Mouse (Mus musculus) liver, embryonic 16.5 days (tissue): ENCODE data around the gene Ino80. TPM values are rescaled to one million over a fixed set of nuclear protein-coding genes. Genes with fewer than 3 reads are reported as not detected.

Source experiments
- ATAC-seq: fragments of 200-750 bp; cut with Nextera tagmentation; 2 replicates; pipeline ENCODE4 v1.8.0; 2017; ENCODE audit warnings: low read depth, mild to moderate bottlenecking, moderate number of reproducible peaks, moderate library complexity
- H3K27ac ChIP-seq: fragments of 300-500 bp; sonication (generic); 2 replicates; pipeline ENCODE4 v1.5.1; 2014; ENCODE audit warnings: mild to moderate bottlenecking, low read length
- H3K27me3 ChIP-seq: fragments of 300-500 bp; sonication (generic); 2 replicates; pipeline ENCODE4 v1.6.1; 2014; ENCODE audit warnings: low read depth, low read length, mixed read lengths; ENCODE audit not compliant: control insufficient read depth, insufficient read depth
- H3K36me3 ChIP-seq: fragments of 300-500 bp; sonication (generic); 2 replicates; pipeline ENCODE4 v1.6.1; 2014; ENCODE audit warnings: mild to moderate bottlenecking; ENCODE audit not compliant: control insufficient read depth, insufficient read depth
- H3K4me1 ChIP-seq: fragments of 300-500 bp; sonication (generic); 2 replicates; pipeline ENCODE4 v1.6.1; 2014; ENCODE audit warnings: low read depth, low read length, mixed read lengths; ENCODE audit not compliant: control insufficient read depth
- H3K4me2 ChIP-seq: fragments of 300-500 bp; sonication (generic); 2 replicates; pipeline ENCODE4 v1.6.1; 2014; ENCODE audit warnings: low read depth, low read length, mixed read lengths
- H3K4me3 ChIP-seq: fragments of 300-500 bp; sonication (generic); 2 replicates; pipeline ENCODE4 v1.5.1; 2014; ENCODE audit warnings: low read depth, mild to moderate bottlenecking, low read length
- H3K9ac ChIP-seq: fragments of 300-500 bp; sonication (generic); 2 replicates; pipeline ENCODE4 v1.6.1; 2014; ENCODE audit warnings: low read depth, low read length
- H3K9me3 ChIP-seq: fragments of 300-500 bp; sonication (generic); replicated peaks from 2 replicates; pipeline ENCODE4 v1.6.1; 2016; ENCODE audit warnings: low read length; ENCODE audit not compliant: control insufficient read depth
- WGBS: fragments of 180-500 bp; shearing (Covaris S2); extraction: QIAGEN DNeasy Blood & Tissue Kit; methylation state at CpG from one replicate; pipeline ENCODE4 v1.1.7; 2014; ENCODE audit not compliant: insufficient replicate concordance; 5-methylcytosine and 5-hydroxymethylcytosine counted together
- polyA plus RNA-seq: library from polyadenylated mRNA; unstranded; fragments of >200 nt; fragmentation: Nextera tagmentation; extraction: Ambion mirVana; gene quantifications from 2 replicates; pipeline ENCODE4 v1.2.1, GENCODE M21; 2015

Gene Ino80
- polyA plus RNA-seq, 1 experiment from 2014 or later, result 1.1 TPM

- peaks cover 18% of the 10 kb centered on the region for H3K27me3 ChIP-seq
- H3K4me3 ChIP-seq, result no peak overlapping the region
- H3K4me1 ChIP-seq, result peaks cover 6% of the 10 kb centered on the region
- H3K9ac ChIP-seq, result no peak overlapping the region
- no peak overlapping the region for H3K27ac ChIP-seq
- 79% methylated on average over 3 of the region's 3 CpGs for WGBS
- H3K4me2 ChIP-seq, result no peak overlapping the region
- H3K36me3 ChIP-seq, result no peaks in the 10 kb centered on the region; the same call in 1 of the 2 replicates
- ATAC-seq, result no peak
- H3K9me3 ChIP-seq, result no peaks in the 10 kb centered on the region
Observed at GRCm38 (mm10) chr2:119355089-119355488, 122.4 kb downstream of the Ino80 start.

GRCm38 (mm10) chr2:119353707-119354106 lies 123.8 kb downstream of the Ino80 start:
- Histone ChIP-seq H3K4me3 (no peak overlapping the region), H3K27me3 (peaks cover 18% of the 10 kb centered on the region)

GRCm38 (mm10) chr2:119350555-119351486 lies 126.7 kb downstream of the Ino80 start, which contains the start of gene Chac1:
Gene Chac1 (plus strand): TSS chr2:119351229.
- Histone ChIP-seq H3K27ac (0 out of 2 replicates have a peak within 1 kb of the TSS, but pooled peaks have one; percentile 36), H3K9me3 (no peaks in the 10 kb centered on the region), H3K4me2 (peak within 1 kb of the TSS; percentile 81), H3K27me3 (peaks cover 18% of the 10 kb centered on the region), H3K36me3 (no peaks in the 10 kb centered on the region; the same call in 1 of the 2 replicates), H3K4me3 (peak within 1 kb of the TSS; percentile 73), H3K4me1 (peaks cover 6% of the 10 kb centered on the region), H3K9ac (peak within 1 kb of the TSS; percentile 77)
- 7% methylated on average over 58 of the region's 58 CpGs for WGBS
- peak; percentile 96 for ATAC-seq

More at GRCm38 (mm10) chr2:119353707-119354106, 123.8 kb downstream of the Ino80 start:
- WGBS, result 78% methylated on average over 8 of the region's 8 CpGs
- no peaks in the 10 kb centered on the region; the same call in 1 of the 2 replicates for H3K36me3 ChIP-seq
- no peak overlapping the region for H3K9ac ChIP-seq
- H3K4me2 ChIP-seq, result no peak overlapping the region
- ATAC-seq, result no peak
- peaks cover 6% of the 10 kb centered on the region for H3K4me1 ChIP-seq
- no peak overlapping the region for H3K27ac ChIP-seq
- H3K9me3 ChIP-seq, result no peaks in the 10 kb centered on the region

- Histone ChIP-seq H3K36me3 (no peaks in the 10 kb centered on the region), H3K27ac (no peak overlapping the region), H3K4me1 (no peaks in the 10 kb centered on the region), H3K9me3 (no peaks in the 10 kb centered on the region), H3K9ac (no peak overlapping the region), H3K4me3 (no peak overlapping the region), H3K4me2 (no peak overlapping the region), H3K27me3 (no peaks in the 10 kb centered on the region; the same call in 1 of the 2 replicates)
- no peak for ATAC-seq
- WGBS, result 13% methylated on average over 6 of the region's 6 CpGs
Observed at GRCm38 (mm10) chr2:119344537-119345138, 132.8 kb downstream of the Ino80 start.

- H3K4me3 ChIP-seq, result peak overlapping the region; percentile 63
- 5% methylated on average over 59 of the region's 60 CpGs for WGBS
- no peaks in the 10 kb centered on the region for H3K9me3 ChIP-seq
- H3K9ac ChIP-seq, result peak overlapping the region; percentile 59
- H3K4me2 ChIP-seq, result peak overlapping the region; percentile 82
- H3K36me3 ChIP-seq, result no peaks in the 10 kb centered on the region
- peaks cover 4% of the 10 kb centered on the region for H3K4me1 ChIP-seq
- peaks cover 9% of the 10 kb centered on the region for H3K27me3 ChIP-seq
- H3K27ac ChIP-seq, result no peak overlapping the region
- peak; percentile 83 for ATAC-seq
Observed at GRCm38 (mm10) chr2:119337425-119338265, 139.8 kb downstream of the Ino80 start.

- Histone ChIP-seq H3K4me1 (peaks cover 4% of the 10 kb centered on the region), H3K9ac (no peak overlapping the region), H3K4me2 (no peak overlapping the region), H3K27me3 (peaks cover 17% of the 10 kb centered on the region), H3K36me3 (no peaks in the 10 kb centered on the region), H3K9me3 (no peaks in the 10 kb centered on the region), H3K4me3 (no peak overlapping the region), H3K27ac (peak overlapping the region; percentile 35)
- 24% methylated on average over 10 of the region's 10 CpGs for WGBS
- 0 out of 2 replicates have a peak, but pooled peaks have one; percentile 11 for ATAC-seq
Observed at GRCm38 (mm10) chr2:119336470-119336869, 141.0 kb downstream of the Ino80 start.

- ATAC-seq, result no peak
- Histone ChIP-seq H3K36me3 (no peaks in the 10 kb centered on the region), H3K9ac (no peak overlapping the region), H3K27me3 (peaks cover 20% of the 10 kb centered on the region), H3K4me3 (no peak overlapping the region), H3K4me2 (no peak overlapping the region), H3K4me1 (peaks cover 4% of the 10 kb centered on the region), H3K27ac (peak overlapping the region; percentile 35), H3K9me3 (no peaks in the 10 kb centered on the region)
- WGBS, result 21% methylated on average over 2 of the region's 2 CpGs
Observed at GRCm38 (mm10) chr2:119336002-119336401, 141.5 kb downstream of the Ino80 start.

- Histone ChIP-seq H3K4me3 (no peak overlapping the region), H3K36me3 (no peaks in the 10 kb centered on the region), H3K4me1 (peaks cover 4% of the 10 kb centered on the region), H3K4me2 (no peak overlapping the region), H3K27ac (no peak overlapping the region), H3K9ac (no peak overlapping the region), H3K27me3 (peaks cover 21% of the 10 kb centered on the region), H3K9me3 (no peaks in the 10 kb centered on the region)
- ATAC-seq, result no peak
- 68% methylated on average over 1 of the region's 1 CpGs for WGBS
Observed at GRCm38 (mm10) chr2:119335535-119335934, 142.0 kb downstream of the Ino80 start.
